Mouse (Mus musculus) hindbrain, embryonic 13.5 days (tissue): ENCODE results near the gene Dram1. TPM values are rescaled to one million over a fixed set of nuclear protein-coding genes. Genes with fewer than 3 reads are reported as not detected.

Source experiments
- ATAC-seq: fragments of 200-750 bp; cut with Nextera tagmentation; 2 replicates; pipeline ENCODE4 v1.8.0; 2017; ENCODE audit warnings: moderate TSS enrichment; ENCODE audit not compliant: low FRiP score
- H3K27ac ChIP-seq: fragments of 300-500 bp; sonication (generic); 2 replicates; pipeline ENCODE4 v1.5.1; 2015; ENCODE audit warnings: inconsistent platforms, mild to moderate bottlenecking, moderate library complexity
- H3K27me3 ChIP-seq: fragments of 300-500 bp; sonication (generic); 2 replicates; pipeline ENCODE4 v1.6.1; 2015; ENCODE audit warnings: mild to moderate bottlenecking, inconsistent platforms
- H3K36me3 ChIP-seq: fragments of 300-500 bp; sonication (generic); 2 replicates; pipeline ENCODE4 v1.6.1; 2015; ENCODE audit warnings: mild to moderate bottlenecking, inconsistent platforms
- H3K4me1 ChIP-seq: fragments of 300-500 bp; sonication (generic); replicated peaks from 2 replicates; pipeline ENCODE4 v1.6.1; 2015; ENCODE audit warnings: inconsistent platforms
- H3K4me2 ChIP-seq: fragments of 300-500 bp; sonication (generic); 2 replicates; pipeline ENCODE4 v1.6.1; 2015; ENCODE audit warnings: inconsistent platforms, mild to moderate bottlenecking, moderate library complexity
- H3K4me3 ChIP-seq: fragments of 300-500 bp; sonication (generic); 2 replicates; pipeline ENCODE4 v1.5.1; 2015; ENCODE audit warnings: mild to moderate bottlenecking, inconsistent platforms
- H3K9ac ChIP-seq: fragments of 300-500 bp; sonication (generic); 2 replicates; pipeline ENCODE4 v1.6.1; 2015; ENCODE audit warnings: mild to moderate bottlenecking, inconsistent platforms
- H3K9me3 ChIP-seq: fragments of 300-500 bp; sonication (generic); 2 replicates; pipeline ENCODE4 v1.6.1; 2016; ENCODE audit warnings: inconsistent platforms
- WGBS: fragments of 180-500 bp; shearing (Covaris S2); methylation state at CpG from one replicate; pipeline ENCODE4 v1.1.7; 2015; 5-methylcytosine and 5-hydroxymethylcytosine counted together
- polyA plus RNA-seq: library from polyadenylated mRNA; unstranded; fragments of >200 nt; fragmentation: Nextera tagmentation; extraction: Ambion mirVana; gene quantifications from 2 replicates; pipeline ENCODE4 v1.2.1, GENCODE M21; 2015

Gene Dram1
- polyA plus RNA-seq, 1 experiment from 2014 or later: 0.55 TPM

- Histone ChIP-seq H3K4me2 (no peak overlapping the region), H3K27ac (no peak overlapping the region), H3K9ac (no peak overlapping the region), H3K4me3 (no peak overlapping the region), H3K27me3 (no peaks in the 10 kb centered on the region), H3K36me3 (no peaks in the 10 kb centered on the region), H3K9me3 (no peaks in the 10 kb centered on the region; the same call in 1 of the 2 replicates), H3K4me1 (no peaks in the 10 kb centered on the region)
- ATAC-seq: no peak
- 88% methylated on average over 11 of the region's 11 CpGs for WGBS
Observed at GRCm38 (mm10) chr10:88303079-88303478, 75.8 kb downstream of the Dram1 start.

DNA sequence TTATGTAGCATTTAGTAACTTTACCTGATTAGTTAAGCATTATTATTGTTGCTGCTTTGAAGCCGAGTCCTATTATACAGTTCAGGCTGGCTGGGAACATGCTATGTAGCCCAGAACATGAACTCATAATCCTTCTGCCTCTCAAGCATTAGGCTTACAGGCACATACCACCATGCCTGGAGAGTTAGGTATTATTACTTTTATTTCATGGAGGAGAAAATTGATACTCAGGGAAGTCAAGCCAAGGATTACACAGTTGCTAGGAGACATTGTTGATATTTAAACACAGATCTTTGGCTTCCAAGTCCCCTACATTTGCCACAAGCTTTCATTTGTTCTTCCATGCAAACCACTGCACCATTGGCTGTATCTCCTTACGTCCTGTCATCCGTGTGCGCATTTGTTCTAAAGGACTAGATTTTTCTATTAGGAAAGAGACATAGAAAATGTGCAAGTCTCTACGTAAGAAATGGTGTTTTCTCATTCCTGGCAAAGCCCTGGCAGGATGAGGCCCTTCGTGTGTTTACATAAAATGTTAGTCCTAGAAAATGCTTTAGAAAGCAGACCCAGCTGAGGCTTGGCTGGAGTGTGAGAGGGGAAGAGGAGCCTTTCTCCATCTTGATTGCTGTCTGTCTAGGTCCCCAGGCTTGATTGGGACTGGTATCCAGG, 76.9 kb downstream of the Dram1 start:
- Histone ChIP-seq H3K27me3 (no peaks in the 10 kb centered on the region), H3K4me3 (no peak overlapping the region), H3K36me3 (no peaks in the 10 kb centered on the region), H3K9me3 (no peaks in the 10 kb centered on the region; the same call in 1 of the 2 replicates), H3K4me1 (no peaks in the 10 kb centered on the region), H3K27ac (no peak overlapping the region), H3K9ac (no peak overlapping the region), H3K4me2 (no peak overlapping the region)
- 85% methylated on average over 6 of the region's 6 CpGs for WGBS
- ATAC-seq: no peak

- Histone ChIP-seq H3K9ac (no peak overlapping the region), H3K27me3 (no peaks in the 10 kb centered on the region), H3K27ac (no peak overlapping the region), H3K4me1 (no peaks in the 10 kb centered on the region), H3K4me2 (no peak overlapping the region), H3K36me3 (no peaks in the 10 kb centered on the region), H3K4me3 (no peak overlapping the region), H3K9me3 (no peaks in the 10 kb centered on the region; the same call in 1 of the 2 replicates)
- ATAC-seq: no peak
- 80% methylated on average over 10 of the region's 10 CpGs for WGBS
Observed at GRCm38 (mm10) chr10:88296991-88297390, 81.9 kb downstream of the Dram1 start.

- Histone ChIP-seq H3K9ac (no peak overlapping the region), H3K27me3 (no peaks in the 10 kb centered on the region), H3K36me3 (no peaks in the 10 kb centered on the region), H3K4me3 (no peak overlapping the region), H3K4me2 (no peak overlapping the region), H3K9me3 (no peaks in the 10 kb centered on the region; the same call in 1 of the 2 replicates), H3K4me1 (no peaks in the 10 kb centered on the region), H3K27ac (no peak overlapping the region)
- WGBS: 88% methylated on average over 6 of the region's 6 CpGs
- ATAC-seq: no peak
Observed at GRCm38 (mm10) chr10:88295091-88295490, 83.8 kb downstream of the Dram1 start.

GRCm38 (mm10) chr10:88288061-88288460, 90.8 kb downstream of the Dram1 start:
- Histone ChIP-seq H3K27me3 (no peaks in the 10 kb centered on the region), H3K27ac (no peak overlapping the region), H3K4me3 (no peak overlapping the region), H3K4me2 (no peak overlapping the region), H3K9ac (no peak overlapping the region), H3K36me3 (no peaks in the 10 kb centered on the region), H3K4me1 (no peaks in the 10 kb centered on the region), H3K9me3 (no peaks in the 10 kb centered on the region)
- ATAC-seq: no peak
- WGBS: 89% methylated on average over 10 of the region's 10 CpGs

- ATAC-seq: no peak
- Histone ChIP-seq H3K27me3 (no peaks in the 10 kb centered on the region), H3K4me2 (no peak overlapping the region), H3K4me1 (no peaks in the 10 kb centered on the region), H3K4me3 (no peak overlapping the region), H3K9me3 (no peaks in the 10 kb centered on the region), H3K9ac (no peak overlapping the region), H3K27ac (no peak overlapping the region), H3K36me3 (no peaks in the 10 kb centered on the region)
- 77% methylated on average over 8 of the region's 8 CpGs for WGBS
Observed at GRCm38 (mm10) chr10:88287261-88287660, 91.6 kb downstream of the Dram1 start.

DNA sequence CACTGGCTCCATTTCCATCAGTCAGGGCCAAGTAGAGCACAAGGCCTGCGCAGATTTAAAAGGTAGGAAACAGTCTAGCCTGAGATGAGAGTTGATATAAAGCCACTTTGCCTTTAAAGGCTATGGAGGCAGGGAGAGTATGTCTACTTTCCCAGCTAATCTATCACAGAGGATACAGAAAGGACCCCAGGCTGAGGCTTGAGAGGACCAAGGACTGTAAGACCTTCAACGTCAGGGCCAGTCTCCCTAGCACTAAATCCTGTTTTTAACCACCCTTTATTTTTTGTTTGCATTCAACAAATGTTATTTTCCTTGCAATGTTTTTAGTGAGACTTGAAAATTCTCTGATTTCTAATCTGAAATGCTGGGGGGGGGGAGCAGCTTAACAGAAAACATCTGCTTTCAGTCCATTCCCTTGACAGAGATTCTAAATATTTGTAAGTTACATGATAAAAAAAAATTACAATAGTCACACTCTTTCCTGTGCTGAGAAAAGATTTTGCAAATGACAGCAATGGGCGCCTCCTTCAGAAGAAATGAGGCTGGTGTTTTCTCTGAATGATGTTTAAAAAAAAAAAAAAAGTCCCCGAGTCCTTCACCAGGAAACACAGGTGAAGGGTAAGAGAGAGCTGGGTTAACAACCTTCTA, 94.4 kb downstream of the Dram1 start:
- H3K9ac ChIP-seq: no peak overlapping the region
- no peaks in the 10 kb centered on the region for H3K36me3 ChIP-seq
- H3K4me1 ChIP-seq: no peaks in the 10 kb centered on the region
- no peak for ATAC-seq
- no peaks in the 10 kb centered on the region for H3K27me3 ChIP-seq
- no peaks in the 10 kb centered on the region for H3K9me3 ChIP-seq
- H3K27ac ChIP-seq: no peak overlapping the region
- WGBS: 90% methylated on average over 4 of the region's 4 CpGs
- no peak overlapping the region for H3K4me2 ChIP-seq
- H3K4me3 ChIP-seq: no peak overlapping the region

DNA sequence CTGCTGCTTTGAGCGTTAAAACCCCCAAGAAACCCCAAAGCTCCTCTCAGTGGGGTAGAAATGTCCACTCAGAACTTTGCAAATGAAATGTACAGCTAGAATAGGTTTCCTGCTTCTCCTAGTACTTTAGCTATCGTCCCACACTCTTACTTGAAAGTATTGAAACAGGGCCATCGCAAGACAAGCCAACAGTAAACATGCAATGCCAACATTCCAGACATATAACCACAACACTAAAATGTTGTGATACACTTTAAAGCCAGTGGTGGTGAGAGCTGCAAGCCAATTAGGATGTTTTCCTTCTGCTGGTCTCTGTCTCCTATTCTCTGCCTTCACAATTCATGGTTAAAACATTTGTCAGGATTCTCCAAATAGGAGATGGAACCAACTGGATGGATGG, 97.2 kb downstream of the Dram1 start:
- 92% methylated on average over 3 of the region's 3 CpGs for whole genome bisulfite sequencing
- no peak overlapping the region for H3K27ac ChIP-seq
- no peaks in the 10 kb centered on the region for H3K4me1 ChIP-seq
- no peaks in the 10 kb centered on the region for H3K36me3 ChIP-seq
- H3K27me3 ChIP-seq: no peaks in the 10 kb centered on the region
- H3K9me3 ChIP-seq: no peaks in the 10 kb centered on the region
- ATAC-seq: no peak
- H3K4me3 ChIP-seq: no peak overlapping the region
- H3K9ac ChIP-seq: no peak overlapping the region
- no peak overlapping the region for H3K4me2 ChIP-seq

- Histone ChIP-seq H3K4me3 (no peak overlapping the region), H3K4me1 (no peaks in the 10 kb centered on the region), H3K4me2 (no peak overlapping the region), H3K27ac (no peak overlapping the region), H3K36me3 (no peaks in the 10 kb centered on the region), H3K9me3 (no peaks in the 10 kb centered on the region), H3K27me3 (no peaks in the 10 kb centered on the region), H3K9ac (no peak overlapping the region)
- WGBS: 85% methylated on average over 5 of the region's 5 CpGs
- ATAC-seq: no peak
Observed at GRCm38 (mm10) chr10:88274045-88274444, 104.8 kb downstream of the Dram1 start.

Other genes with a start within 250 kb of the Dram1 start
- gene Parpbp, start 232.1 kb downstream of the Dram1 start, polyA plus RNA-seq: 3.0 TPM in 2 replicates
- 33.4 and 34.3 TPM in 2 replicates for gene Nup37, start 232.1 kb downstream of the Dram1 start, polyA plus RNA-seq
- gene Washc3, start 178.0 kb downstream of the Dram1 start, polyA plus RNA-seq: 42.0 and 46.2 TPM in 2 replicates
- gene Gnptab, start 52 bp upstream of the Dram1 start, polyA plus RNA-seq: 13.8 and 15.9 TPM in 2 replicates
- 0.14 and 0.43 TPM in 2 replicates for gene Sycp3, start 80.5 kb upstream of the Dram1 start, polyA plus RNA-seq
- gene Chpt1, start 125.0 kb upstream of the Dram1 start, polyA plus RNA-seq: 7.5 and 9.7 TPM in 2 replicates
- 5.3 and 6.2 TPM in 2 replicates for gene Mybpc1, start 226.1 kb upstream of the Dram1 start, polyA plus RNA-seq